Mouse (Mus musculus): Measurements from ENCODE around the gene Cops8.
A peak's percentile ranks its signal among the peaks of the same experiment; 100 is the strongest.

Cops8 gene

GRCm38 (mm10) chr1:90602759-90603560 is at the start of gene Cops8:
Gene Cops8 (plus strand): TSS chr1:90602981.
- DNase-seq (ENCODE audit: low spot score in 2 of 2): peak; percentile 96 to 98

- DNase-seq (ENCODE audit: low spot score in 2 of 2): no peak
Measured at GRCm38 (mm10) chr1:90557140-90557539, 45.6 kb upstream of the Cops8 start.

GRCm38 (mm10) chr1:90560942-90561726 is 41.6 kb upstream of the Cops8 start:
- DNase-seq (ENCODE audit: low spot score in 2 of 2): no peak

- no peak for DNase-seq (ENCODE audit: low spot score in 2 of 2)
Measured at GRCm38 (mm10) chr1:90563945-90564344, 38.8 kb upstream of the Cops8 start.

- DNase-seq (ENCODE audit: low spot score in 2 of 2): no peak
Measured at GRCm38 (mm10) chr1:90566664-90567440, 35.9 kb upstream of the Cops8 start.

GRCm38 (mm10) chr1:90573831-90574230 is 28.9 kb upstream of the Cops8 start:
- no peak for DNase-seq (ENCODE audit: low spot score in 2 of 2)

- DNase-seq (ENCODE audit: low spot score in 2 of 2): no peak
Measured at GRCm38 (mm10) chr1:90574845-90575244, 27.9 kb upstream of the Cops8 start.

- DNase-seq (ENCODE audit: low spot score in 2 of 2): no peak
Measured at GRCm38 (mm10) chr1:90577417-90577816, 25.4 kb upstream of the Cops8 start.

GRCm38 (mm10) chr1:90582635-90583034 is 20.1 kb upstream of the Cops8 start:
- no peak for DNase-seq (ENCODE audit: low spot score in 2 of 2)

- peak; percentile 71 to 75 for DNase-seq (ENCODE audit: low spot score in 2 of 2)
Measured at GRCm38 (mm10) chr1:90588021-90588734, 14.6 kb upstream of the Cops8 start.

- DNase-seq (ENCODE audit: low spot score in 2 of 2): no peak
Measured at GRCm38 (mm10) chr1:90590797-90591196, 12.0 kb upstream of the Cops8 start.

- peak; percentile 55 to 60 for DNase-seq (ENCODE audit: low spot score in 2 of 2)
Measured at GRCm38 (mm10) chr1:90592784-90593183, 10.0 kb upstream of the Cops8 start.

GRCm38 (mm10) chr1:90599226-90599625 is 3.6 kb upstream of the Cops8 start:
- no peak for DNase-seq (ENCODE audit: low spot score in 2 of 2)

- no peak for DNase-seq (ENCODE audit: low spot score in 2 of 2)
Measured at GRCm38 (mm10) chr1:90601096-90601495, 1.7 kb upstream of the Cops8 start.

- DNase-seq (ENCODE audit: low spot score in 2 of 2): no peak
Measured at GRCm38 (mm10) chr1:90603561-90603887, 743 bp downstream of the Cops8 start.

GRCm38 (mm10) chr1:90609363-90609762 is 6.6 kb downstream of the Cops8 start:
- no peak for DNase-seq (ENCODE audit: low spot score in 2 of 2)

GRCm38 (mm10) chr1:90617258-90617657 is 14.5 kb downstream of the Cops8 start:
- no peak for DNase-seq (ENCODE audit: low spot score in 2 of 2)

GRCm38 (mm10) chr1:90633415-90634030 is 30.7 kb downstream of the Cops8 start:
- DNase-seq (ENCODE audit: low spot score in 2 of 2): no peak

- no peak for DNase-seq (ENCODE audit: low spot score in 2 of 2)
Measured at GRCm38 (mm10) chr1:90634205-90634745, 31.5 kb downstream of the Cops8 start.

GRCm38 (mm10) chr1:90638335-90638734 is 35.6 kb downstream of the Cops8 start:
- no peak for DNase-seq (ENCODE audit: low spot score in 2 of 2)

Data from right cerebral cortex, postnatal 36 days (tissue).